Mouse (Mus musculus) c-Kit-positive CD71-positive TER-119-negative erythroid progenitor cells, embryonic 14.5 days (primary cell): ENCODE measurements at regions not wholly inside any gene's neighbourhood (a gene's known extent, or its start where the extent isn't known, plus 50 kb on each side); places are given as distances from the start of the nearest gene placed in this dataset.
"Not testable (repeated sequence)": the region's sequence is repeated elsewhere in the genome, so short reads cannot be mapped to it uniquely, and the experiment has no call there.

Source experiments
- DNase-seq: peaks from one replicate; pipeline ENCODE4 v3.0.0-alpha.2; 2013; ENCODE audit warnings: low read depth

DNA sequence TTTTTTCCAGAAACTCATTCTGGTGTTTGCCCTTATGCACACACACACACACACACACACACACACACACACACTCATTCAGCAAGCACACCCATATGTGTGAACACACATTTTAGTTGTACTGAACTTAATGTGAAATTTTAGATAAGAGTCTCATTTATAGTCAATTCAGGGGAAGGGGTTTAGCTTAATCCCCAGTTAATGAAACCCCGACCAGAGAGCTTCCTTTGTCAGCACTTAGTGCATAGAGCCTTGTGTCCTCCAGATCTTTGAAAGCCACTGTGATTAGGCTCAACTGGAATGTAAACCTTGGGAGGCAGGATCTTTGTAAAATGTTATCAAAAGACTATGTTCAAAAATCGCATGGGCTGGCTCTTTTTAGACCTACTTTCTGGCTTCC lies 53.4 kb downstream of the Rps12 start:
- no peak for DNase-seq

DNA sequence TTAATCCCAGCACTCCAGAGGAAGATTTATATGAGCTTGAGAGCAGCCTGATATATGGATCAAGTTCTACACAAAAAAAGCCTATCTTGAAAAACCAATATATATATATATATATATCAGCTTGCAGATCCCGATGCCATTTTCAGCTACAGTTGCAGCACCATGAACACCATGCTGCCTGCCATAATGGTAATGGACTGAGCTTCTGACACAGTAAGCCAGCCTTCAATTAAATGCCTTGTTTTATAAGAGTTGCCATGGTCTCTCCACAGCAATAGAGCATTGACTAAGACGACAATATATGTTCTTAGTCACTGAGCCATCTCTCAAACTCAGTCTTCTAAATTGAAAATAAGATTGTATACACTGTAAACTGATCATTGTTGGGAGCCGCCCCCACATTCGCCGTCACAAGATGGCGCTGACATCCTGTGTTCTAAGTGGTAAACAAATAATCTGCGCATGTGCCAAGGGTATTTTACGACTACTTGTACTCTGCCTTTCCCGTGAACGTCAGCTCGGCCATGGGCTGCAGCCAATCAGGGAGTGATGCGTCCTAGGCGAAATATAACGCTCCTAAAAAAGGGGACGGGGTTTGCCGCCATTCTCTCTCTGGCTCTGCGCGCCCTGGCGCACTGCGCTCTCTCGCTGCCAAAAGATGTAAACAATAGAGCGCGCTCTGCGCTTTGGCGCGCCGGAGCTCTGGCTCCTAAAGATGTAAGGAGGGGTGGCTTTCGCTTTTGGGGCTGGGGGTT lies 60.9 kb downstream of the Rps12 start:
- DNase-seq = not testable (repeated sequence)

DNA sequence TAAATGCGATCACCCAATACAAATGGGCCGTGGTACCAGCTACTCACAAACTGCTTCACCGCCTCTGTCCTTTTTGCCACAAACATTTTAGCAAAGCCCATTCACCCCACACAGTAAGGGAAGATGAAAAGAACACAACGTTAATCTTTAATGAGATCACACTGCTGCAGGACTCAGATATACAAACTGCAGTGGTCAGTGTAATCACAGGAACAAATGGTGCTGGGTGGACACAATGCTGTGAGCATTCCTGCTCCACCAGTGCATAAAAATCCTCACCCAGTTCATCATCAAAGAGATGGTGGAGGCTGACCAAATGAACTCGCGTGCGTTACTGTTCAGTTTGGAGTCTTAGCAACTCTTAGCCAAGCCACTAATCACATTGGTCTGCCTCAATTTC lies 69.0 kb downstream of the Rps12 start:
- no peak for DNase-seq

DNA sequence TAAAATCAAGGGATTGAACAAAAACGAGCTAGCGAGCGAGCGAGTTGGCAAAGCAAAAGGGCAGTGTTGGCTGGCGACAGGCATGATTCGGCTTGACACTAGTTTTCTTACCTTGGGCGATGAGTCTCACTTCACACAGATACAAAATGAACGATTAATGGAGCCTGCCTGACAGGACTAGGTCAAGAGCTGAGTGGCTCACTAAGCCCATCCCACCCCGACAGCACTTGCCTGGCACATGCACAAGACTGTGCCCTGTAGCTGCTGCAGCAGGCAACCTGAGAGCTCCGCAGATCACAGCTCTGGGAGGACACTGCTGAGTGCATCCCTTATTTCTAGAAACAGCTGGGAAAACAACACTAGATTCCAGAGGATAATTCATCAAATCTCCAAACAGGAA lies 71.6 kb downstream of the Rps12 start:
- no peak for DNase-seq

DNA sequence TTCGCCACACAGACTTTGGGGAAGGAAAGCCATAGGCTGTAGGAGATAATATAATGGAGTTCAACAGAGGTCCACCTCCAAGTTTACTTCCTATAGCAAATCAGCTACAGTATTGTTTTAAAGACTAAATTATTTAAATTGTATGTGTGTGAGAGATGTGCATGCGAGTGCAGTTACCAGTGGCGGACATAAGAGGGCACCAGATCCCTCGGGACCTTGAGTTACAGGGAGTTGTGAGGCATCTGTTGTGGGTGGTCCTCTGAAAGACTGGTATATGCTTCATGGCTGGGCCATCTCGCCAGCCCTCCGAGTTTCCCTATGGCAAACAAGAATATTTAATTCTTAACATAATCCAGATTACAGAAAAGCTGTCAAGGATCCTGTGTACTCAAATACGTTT lies 72.0 kb downstream of the Rps12 start:
- DNase-seq = peak; percentile 1

DNA sequence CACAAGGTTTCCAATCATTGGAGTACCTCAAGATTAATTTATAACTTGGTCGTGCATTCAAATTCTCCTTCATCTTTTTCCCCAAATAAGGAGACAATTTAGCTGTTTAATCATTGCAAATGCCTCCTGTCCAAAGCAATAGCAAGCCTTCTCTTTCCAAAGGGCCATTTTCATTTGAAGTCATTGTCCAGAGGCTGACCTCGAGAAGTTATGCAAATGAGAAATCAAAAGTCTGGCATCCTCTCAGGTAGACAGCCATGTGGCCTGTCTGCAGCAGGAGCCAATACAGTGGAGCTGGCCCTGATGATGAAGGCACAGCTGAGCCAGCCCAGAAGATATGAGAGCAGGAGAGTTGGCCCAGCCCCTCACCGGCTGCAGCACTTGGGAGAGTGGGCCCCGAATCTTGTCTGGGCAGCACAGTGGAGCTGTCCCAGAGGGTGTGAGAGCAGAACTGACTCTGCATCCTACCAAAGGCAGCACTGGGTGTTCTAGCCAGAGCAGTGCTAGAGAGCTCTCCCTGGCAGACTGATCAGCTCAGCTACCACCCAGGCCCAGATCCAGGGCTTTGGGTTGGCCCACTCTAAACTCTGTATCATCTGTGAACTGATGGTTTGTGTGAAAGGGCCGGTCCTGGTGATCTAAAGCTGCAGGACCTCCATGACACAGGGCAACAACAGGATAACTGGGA lies 74.2 kb downstream of the Rps12 start:
- no peak for DNase-seq

DNA sequence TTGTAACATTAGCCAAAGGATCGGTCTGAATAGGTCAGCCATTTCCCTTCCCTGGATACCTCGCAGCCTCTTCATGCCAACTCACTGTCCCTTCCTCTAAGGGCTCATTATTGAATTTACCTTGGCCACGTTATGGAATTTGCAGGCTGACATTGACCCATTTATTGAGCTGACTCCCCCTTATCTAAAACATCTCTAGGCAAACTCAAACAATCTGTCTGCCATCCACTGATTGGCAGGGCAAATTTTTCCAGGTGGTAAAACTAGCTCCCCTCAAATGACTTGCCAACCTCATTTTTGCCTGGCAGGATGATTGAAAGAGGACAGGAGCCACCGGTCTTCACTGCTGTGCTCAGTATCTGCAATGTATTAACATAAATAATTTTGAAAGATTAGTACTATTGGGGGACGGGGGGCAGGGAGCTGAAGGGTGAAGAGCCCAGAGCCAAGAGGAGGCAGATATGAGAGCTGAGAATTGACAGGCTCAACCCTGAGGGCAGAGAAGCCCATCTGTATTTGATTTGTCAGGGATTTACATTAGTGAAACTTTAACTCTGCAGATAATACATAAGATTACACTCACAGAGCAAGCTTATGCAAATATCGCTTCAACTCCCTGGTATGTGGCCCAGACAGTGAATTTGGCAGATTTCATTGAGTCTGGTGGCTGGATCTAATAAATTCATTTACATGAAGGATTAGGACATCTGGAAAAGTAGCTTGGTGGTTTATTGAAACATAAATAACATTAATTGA lies 75.5 kb downstream of the Rps12 start:
- no peak for DNase-seq

DNA sequence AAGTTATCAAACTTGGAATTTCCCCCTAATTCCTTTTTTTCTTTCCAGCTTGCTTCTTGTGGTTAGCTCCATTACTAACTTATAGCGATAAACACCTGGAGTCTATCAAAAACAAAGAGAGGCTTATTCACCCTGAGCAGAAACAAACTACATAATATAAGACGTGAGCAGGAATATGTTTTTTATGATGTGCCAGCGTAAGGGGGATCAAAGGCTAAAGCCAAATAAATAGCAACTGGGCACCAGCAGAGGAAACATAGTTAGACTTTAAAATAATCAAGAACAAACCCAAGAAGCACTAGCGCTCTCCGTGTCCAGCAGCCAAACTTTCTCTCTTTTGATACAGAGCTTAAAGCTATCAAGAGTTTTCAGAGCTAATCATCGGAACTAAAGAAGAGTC lies 76.1 kb downstream of the Rps12 start:
- no peak for DNase-seq

DNA sequence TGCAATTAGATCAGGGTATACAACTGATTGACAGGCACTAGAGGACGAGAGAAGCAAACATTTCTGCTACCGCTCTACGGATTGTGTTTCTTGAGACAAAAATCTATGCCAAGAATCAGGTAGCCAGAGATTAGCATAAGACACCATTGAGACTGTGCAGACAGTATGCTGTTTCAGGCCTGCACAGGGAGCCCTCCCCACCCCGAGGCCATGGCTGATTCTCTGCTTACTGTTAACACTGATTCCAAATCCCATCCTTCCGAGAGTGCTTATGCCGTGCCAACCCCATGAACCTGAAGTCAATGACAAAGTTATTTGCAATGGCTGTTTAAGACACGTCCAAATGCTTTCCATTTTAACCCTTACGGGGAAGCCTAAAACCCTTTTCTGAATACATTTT lies 78.8 kb downstream of the Rps12 start:
- no peak for DNase-seq

DNA sequence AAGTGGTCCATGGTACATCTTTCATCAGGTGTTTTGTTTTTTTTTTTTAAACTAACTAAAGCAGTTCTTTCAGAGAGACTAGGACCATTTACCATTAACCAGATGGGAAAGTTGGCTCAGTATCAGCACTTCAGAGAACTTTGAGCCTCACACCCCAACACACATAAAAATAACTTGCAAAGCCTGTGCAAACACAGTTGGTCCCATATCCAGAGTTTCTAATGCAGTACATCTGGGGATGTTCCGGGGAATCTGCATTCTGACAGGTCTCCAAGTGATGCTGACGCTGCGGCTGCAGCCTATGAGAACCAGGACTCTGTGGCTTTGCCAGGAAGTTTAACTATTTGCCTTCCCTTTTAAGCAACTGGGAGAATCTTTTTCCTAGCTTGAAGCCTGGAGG lies 79.9 kb downstream of the Rps12 start:
- no peak for DNase-seq

DNA sequence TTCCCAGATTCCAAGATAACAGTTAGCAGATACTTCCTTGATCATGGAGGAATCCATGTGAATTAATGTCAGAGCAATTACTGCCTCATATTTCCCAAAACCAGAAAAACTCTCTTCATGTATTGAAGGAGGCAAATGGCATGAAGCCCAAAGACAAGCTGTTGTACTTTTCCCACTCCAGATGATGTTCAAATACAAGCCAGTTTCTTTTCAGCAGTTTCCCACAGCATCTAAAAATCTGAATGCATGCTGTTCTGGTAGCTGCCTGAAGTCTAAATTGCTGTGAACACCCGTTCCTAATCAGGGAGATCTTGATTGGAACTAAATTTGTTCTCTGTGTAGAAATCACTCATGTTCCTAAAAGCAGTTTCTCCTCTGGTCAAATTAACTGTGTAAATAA lies 83.0 kb downstream of the Rps12 start:
- no peak for DNase-seq

DNA sequence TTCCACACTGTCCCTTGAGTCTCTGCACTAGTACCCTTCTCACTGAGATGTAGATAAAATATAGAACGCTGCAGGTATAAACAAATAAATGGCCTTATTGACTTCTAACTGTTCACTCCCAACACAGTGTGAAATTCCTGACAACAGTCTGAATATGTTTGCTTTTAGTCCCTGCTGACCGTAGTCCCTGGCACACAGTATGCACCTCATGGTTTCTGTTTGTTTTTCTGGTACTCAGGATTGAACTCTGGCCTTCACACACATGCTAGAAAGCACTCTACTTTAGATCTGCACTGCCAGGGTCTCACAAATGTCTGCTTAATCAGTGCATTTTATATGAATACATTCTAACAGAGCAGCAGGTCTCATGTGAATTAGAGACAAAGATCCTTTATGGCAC lies 95.8 kb downstream of the Rps12 start:
- no peak for DNase-seq

DNA sequence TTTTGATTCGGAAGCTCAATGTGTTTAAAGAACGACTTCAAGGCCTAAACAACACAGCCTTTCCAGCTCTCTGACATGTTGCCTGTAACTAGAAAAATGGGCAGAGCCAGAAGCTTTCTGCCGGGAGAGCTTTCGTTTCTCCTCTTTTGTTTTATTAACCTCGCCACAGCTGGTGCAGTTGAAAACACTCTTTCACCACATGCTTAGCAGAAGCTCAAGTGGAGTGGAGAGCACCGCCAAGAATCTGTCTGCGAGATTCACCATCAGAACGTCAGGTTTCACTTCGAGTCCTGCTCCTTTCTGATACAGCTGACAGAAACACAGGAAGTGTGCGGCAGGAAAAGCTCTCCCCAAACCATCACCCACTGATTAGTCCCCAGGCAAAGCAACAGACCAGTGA lies 100.1 kb downstream of the Rps12 start:
- no peak for DNase-seq

DNA sequence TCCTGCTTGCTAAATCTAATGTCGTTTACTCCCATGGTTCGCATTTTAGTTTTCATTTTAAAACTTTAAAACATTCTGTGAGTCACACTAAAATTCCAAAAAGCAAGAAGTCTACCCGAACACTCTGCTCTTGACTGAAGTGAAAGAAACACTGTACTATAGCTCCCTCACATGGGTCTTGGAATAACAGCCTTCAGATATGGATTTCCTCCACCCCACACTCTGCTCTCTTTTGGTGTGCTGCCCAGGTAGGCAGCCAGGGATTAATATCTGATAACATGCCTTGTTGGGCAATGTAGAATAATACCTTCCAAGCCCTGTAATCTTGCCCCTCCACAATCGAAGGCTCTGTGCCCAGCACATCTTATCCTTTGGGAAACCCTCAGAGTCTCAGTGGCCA lies 104.0 kb downstream of the Rps12 start:
- DNase-seq = no peak

DNA sequence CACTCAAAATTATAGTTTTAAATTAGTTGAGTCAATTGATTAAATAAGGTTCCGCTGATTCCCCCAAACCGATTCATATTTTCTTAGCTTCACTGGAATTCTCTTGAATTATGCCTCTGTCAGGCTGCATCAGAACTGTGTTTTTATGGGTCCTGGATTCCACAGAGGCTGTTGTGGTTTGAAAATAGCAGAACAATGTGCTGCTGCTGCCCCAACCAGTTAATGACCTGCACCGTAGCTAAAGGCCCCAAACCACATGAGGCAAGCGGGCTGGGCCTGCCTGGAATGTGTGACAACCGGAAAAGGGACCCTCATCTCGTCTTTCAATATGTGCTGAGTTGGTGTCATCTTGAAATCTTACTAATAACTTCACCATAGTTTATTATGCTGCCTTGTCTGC lies 111.2 kb downstream of the Rps12 start:
- DNase-seq = no peak

DNA sequence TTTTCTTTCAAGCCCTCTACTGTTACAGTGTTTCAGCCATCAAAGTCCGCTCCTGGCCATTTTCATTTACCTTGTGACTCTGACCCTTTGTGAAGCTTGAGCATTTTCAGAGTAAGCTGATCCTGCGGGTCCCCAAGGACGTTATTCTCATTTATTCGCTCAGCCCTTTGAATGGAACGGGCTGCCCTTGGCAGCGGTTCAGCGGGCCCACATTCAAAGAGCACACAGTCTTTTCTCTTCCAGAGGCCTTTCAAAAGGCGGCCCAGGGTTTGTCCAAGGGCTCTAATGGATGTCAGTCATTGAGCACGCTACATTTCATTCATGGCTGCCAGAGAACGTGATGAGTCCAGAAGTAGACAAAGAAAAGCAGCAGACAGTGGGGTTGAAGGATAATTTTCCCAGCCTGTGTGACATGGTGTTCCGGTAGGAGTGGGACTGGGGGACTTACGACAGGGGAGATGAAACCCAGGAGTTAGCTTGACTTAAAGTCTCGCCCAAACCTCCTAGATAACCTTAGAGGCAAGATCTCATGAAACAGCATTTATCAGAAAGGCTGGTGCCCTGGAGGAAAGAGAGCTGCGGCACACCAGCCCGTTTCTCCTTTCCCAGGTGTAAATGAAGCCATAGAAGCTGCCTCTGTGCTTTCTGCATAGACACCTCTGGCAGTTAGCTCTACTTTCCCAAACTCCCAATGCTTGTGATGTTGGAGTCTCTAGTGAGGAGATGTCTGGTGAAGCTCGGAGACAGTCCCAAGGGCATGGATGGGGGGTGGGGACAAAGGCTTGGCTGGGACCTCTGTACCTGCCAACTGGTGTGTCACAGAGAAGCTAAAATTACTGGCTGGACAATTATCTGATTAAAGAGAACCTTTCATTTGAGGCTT lies 112.2 kb downstream of the Rps12 start:
- DNase-seq = no peak

DNA sequence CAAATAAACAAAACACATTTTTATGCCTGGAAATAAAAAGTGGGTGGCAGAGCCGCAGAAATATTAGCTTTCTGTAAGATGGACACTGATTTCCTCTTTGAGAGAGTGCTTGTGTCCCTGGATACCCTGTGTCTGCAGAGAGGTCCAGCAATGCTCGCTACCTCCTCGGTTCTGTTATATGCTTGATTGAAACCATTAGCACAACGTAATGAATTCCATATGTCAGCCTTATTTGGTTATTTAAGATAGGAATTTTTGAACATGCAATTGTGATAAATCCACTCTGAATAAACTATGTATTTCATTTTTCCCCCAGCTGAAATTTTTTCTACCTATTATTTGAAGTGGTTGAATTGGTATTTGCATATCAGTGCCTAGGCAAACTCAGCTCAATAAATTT lies 114.8 kb downstream of the Rps12 start:
- DNase-seq = no peak

DNA sequence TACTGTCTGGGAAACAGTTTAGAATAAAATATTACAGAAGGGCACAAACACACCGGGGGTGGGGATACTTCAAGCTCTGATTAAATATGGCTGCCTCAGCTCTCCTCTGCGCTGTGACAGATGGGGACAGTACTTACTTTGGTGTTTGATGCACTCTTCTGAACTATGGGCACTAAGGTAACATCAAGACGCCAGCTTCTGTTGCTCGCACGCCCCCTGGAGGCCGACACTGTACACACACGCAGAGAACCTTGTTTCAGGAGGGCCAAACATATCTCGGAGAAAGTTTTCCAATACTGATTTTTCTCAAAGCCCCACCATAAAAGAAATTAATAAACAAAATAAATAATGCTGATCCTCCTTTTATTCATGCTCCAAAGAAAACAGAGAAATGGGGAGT lies 115.6 kb downstream of the Rps12 start:
- DNase-seq = peak; percentile 4

DNA sequence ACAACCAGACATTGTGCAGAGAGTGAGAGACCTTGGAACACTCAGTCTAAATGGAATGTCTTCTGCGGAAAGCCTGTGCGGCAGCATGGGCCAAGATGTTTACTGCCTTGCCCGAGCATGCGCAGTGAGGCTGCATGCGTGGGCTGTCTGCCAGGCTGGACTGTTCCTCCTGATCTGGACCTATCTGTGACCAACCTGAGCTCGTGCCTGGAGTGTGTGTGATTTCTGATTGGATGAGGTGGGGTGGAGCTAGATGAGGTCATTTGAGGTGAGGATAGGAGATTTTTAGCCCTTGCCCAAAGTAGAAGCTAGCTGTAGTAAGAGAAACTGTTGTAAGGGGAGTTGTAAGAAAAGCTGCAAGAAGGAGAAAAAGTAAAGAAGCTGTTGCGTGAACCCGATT lies 121.2 kb downstream of the Rps12 start:
- DNase-seq = not testable (repeated sequence)

DNA sequence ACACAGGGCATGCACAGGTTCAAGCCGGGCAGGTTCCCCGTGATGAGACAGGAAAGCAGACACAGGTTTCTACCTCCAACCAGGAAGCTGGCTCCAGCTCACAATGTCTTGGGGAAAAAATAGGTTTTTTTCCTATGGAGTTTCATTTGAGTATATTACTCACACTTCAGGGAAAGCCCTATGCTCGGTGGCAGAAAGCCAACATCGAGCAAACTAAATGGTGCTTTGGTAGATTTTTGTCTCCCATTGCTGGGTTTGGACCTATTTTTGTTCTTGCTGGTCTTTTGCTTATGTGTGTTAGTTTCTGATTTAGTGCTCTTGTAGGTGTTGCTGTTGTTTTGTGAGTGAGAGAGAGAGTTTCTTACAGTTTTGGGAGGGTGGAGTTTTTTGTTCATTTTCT lies 160.9 kb downstream of the Rps12 start:
- no peak for DNase-seq

DNA sequence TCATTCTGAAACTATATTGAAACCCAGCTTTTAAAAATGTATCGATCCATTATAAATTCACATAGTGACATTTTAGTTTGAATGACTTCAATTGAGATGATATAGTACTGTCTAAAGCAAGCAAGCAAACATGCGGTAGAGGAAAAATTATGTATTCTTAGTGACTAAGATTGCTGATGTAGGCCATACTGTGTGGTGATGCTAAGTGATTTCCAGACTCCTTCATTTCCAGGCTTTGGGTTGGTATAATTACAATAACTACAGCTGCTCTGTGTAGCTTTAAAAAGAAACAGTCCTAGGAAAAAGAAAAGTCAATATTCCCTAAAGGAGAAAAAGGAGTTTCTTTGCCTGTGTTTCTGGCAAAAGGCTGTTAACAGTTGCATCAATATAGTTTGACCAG lies 175.0 kb downstream of the Rps12 start:
- no peak for DNase-seq

DNA sequence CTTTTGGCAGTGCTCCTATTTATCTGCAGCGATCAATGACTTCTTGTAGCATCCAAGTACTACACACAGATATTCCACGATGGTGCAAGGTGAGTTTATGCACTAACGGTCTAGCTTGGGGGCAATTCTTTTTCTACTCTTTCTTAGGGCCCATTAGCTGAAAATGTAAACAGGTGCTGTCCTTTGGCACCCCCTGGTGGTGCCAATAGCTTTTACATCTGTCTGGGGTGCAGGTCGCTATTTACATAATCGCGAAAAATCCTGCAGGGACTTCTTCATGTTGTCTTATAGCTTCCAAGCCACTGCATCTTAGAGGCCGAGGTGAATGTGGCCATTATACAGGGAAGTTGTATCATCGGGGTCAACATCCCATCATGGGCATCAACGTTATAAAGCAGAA lies 175.9 kb downstream of the Rps12 start:
- peak; percentile 28 for DNase-seq
